Mouse (Mus musculus) cortical plate, adult 2 months (tissue): ENCODE data around the gene Nadk2.

Experiments
- CTCF ChIP-seq: fragments of 200-500 bp; IDR thresholded peaks from 2 replicates; pipeline ENCODE4 v1.5.1; 2011; ENCODE audit warnings: mild to moderate bottlenecking, control low read depth, low read length; ENCODE audit not compliant: insufficient read depth; ENCODE audit errors: extremely low read depth
- POLR2A ChIP-seq: fragments of 200-500 bp; IDR thresholded peaks from 2 replicates; pipeline ENCODE4 v1.6.1; 2011; ENCODE audit warnings: mild to moderate bottlenecking, low read length, control low read depth; ENCODE audit not compliant: insufficient read depth; ENCODE audit errors: extremely low read depth

GRCm38 (mm10) chr15:9139447-9139846, 68.4 kb downstream of the Nadk2 start:
- TF ChIP-seq CTCF (no peak), POLR2A (no peak)
